Mouse (Mus musculus) intestine, embryonic 16.5 days (tissue): ENCODE data around the gene Ppp1r13l. TPM values are rescaled to one million over a fixed set of nuclear protein-coding genes. Genes with fewer than 3 reads are reported as not detected.

Experiments used
- ATAC-seq: fragments of 200-750 bp; cut with Nextera tagmentation; 2 replicates; pipeline ENCODE4 v1.8.0; 2017; ENCODE audit warnings: moderate TSS enrichment, moderate library complexity
- H3K27ac ChIP-seq: fragments of 300-500 bp; sonication (generic); 2 replicates; pipeline ENCODE4 v1.5.1; 2014; ENCODE audit warnings: mild to moderate bottlenecking, low read length
- H3K27me3 ChIP-seq: fragments of 300-500 bp; sonication (generic); replicated peaks from 2 replicates; pipeline ENCODE4 v1.6.1; 2014; ENCODE audit warnings: low read length, control low read depth, mixed read lengths; ENCODE audit not compliant: control insufficient read depth, insufficient read depth
- H3K36me3 ChIP-seq: fragments of 300-500 bp; sonication (generic); 2 replicates; pipeline ENCODE4 v1.6.1; 2014; ENCODE audit warnings: low read length, control low read depth; ENCODE audit not compliant: control insufficient read depth, insufficient read depth
- H3K4me1 ChIP-seq: fragments of 300-500 bp; sonication (generic); 2 replicates; pipeline ENCODE4 v1.6.1; 2014; ENCODE audit warnings: low read length, control low read depth, mixed read lengths; ENCODE audit not compliant: control insufficient read depth, insufficient read depth
- H3K4me2 ChIP-seq: fragments of 300-500 bp; sonication (generic); 2 replicates; pipeline ENCODE4 v1.6.1; 2014; ENCODE audit warnings: low read depth, low read length, control low read depth
- H3K4me3 ChIP-seq: fragments of 300-500 bp; sonication (generic); 2 replicates; pipeline ENCODE4 v1.5.1; 2014; ENCODE audit warnings: mild to moderate bottlenecking, low read length
- H3K9ac ChIP-seq: fragments of 300-500 bp; sonication (generic); 2 replicates; pipeline ENCODE4 v1.6.1; 2014; ENCODE audit warnings: low read depth, low read length
- H3K9me3 ChIP-seq: fragments of 300-500 bp; sonication (generic); 2 replicates; pipeline ENCODE4 v1.6.1; 2016; ENCODE audit warnings: low read length, control low read depth; ENCODE audit not compliant: control insufficient read depth
- WGBS: fragments of 180-500 bp; shearing (Covaris S2); extraction: QIAGEN DNeasy Blood & Tissue Kit; methylation state at CpG from one replicate; pipeline ENCODE4 v1.1.7; 2014; 5-methylcytosine and 5-hydroxymethylcytosine counted together
- polyA plus RNA-seq: library from polyadenylated mRNA; unstranded; fragments of >200 nt; fragmentation: Nextera tagmentation; extraction: Ambion mirVana; gene quantifications from 2 replicates; pipeline ENCODE4 v1.2.1, GENCODE M21; 2015

Ppp1r13l gene
- polyA plus RNA-seq, 1 experiment from 2014 or later, result 3.1 TPM

- H3K27me3 ChIP-seq, result no peaks in the 10 kb centered on the region
- 2% methylated on average over 11 of the region's 11 CpGs for WGBS
- no peaks in the 10 kb centered on the region for H3K9me3 ChIP-seq
- no peak overlapping the region for H3K27ac ChIP-seq
- peak overlapping the region; percentile 34 for H3K4me2 ChIP-seq
- H3K36me3 ChIP-seq, result no peaks in the 10 kb centered on the region
- ATAC-seq, result no peak
- peaks cover 30% of the 10 kb centered on the region for H3K4me1 ChIP-seq
- H3K4me3 ChIP-seq, result no peak overlapping the region
- H3K9ac ChIP-seq, result no peak overlapping the region
These were observed 16.2 kb upstream of the Ppp1r13l start for GRCm38 (mm10) chr7:19343210-19343808.

- WGBS, result 20% methylated on average over 12 of the region's 12 CpGs
- ATAC-seq, result peak; percentile 5; the same call in 1 of the 2 replicates
- peak within 1 kb of the TSS; percentile 89 for H3K27ac ChIP-seq
- H3K4me3 ChIP-seq, result peak within 1 kb of the TSS; percentile 87
- H3K4me1 ChIP-seq, result peaks cover 30% of the 10 kb centered on the region
- peak within 1 kb of the TSS; percentile 81 for H3K9ac ChIP-seq
- no peaks in the 10 kb centered on the region for H3K9me3 ChIP-seq
- H3K36me3 ChIP-seq, result 0 out of 2 replicates have a peak, but pooled peaks cover 5% of the 10 kb centered on the region
- H3K27me3 ChIP-seq, result no peaks in the 10 kb centered on the region
- peak within 1 kb of the TSS; percentile 95 for H3K4me2 ChIP-seq
These were observed 15.2 kb upstream of the Ppp1r13l start, which contains the start of gene Ercc1 for GRCm38 (mm10) chr7:19344237-19344847. Gene Ercc1 (plus strand): TSS chr7:19344778.

- Histone ChIP-seq H3K9ac (peak overlapping the region; percentile 81), H3K27me3 (no peaks in the 10 kb centered on the region), H3K4me3 (peak overlapping the region; percentile 87), H3K4me1 (peaks cover 30% of the 10 kb centered on the region), H3K9me3 (no peaks in the 10 kb centered on the region), H3K36me3 (0 out of 2 replicates have a peak, but pooled peaks cover 7% of the 10 kb centered on the region), H3K27ac (peak overlapping the region; percentile 89), H3K4me2 (peak overlapping the region; percentile 95)
- under 1% methylated on average over 31 of the region's 31 CpGs for WGBS
- peak; percentile 93 for ATAC-seq
These were observed 14.5 kb upstream of the Ppp1r13l start for GRCm38 (mm10) chr7:19344938-19345471.

GRCm38 (mm10) chr7:19349188-19349915, 10.2 kb upstream of the Ppp1r13l start:
- peaks cover 15% of the 10 kb centered on the region for H3K36me3 ChIP-seq
- WGBS, result 80% methylated on average over 13 of the region's 13 CpGs

GRCm38 (mm10) chr7:19350221-19350620, 9.3 kb upstream of the Ppp1r13l start:
- 94% methylated on average over 8 of the region's 8 CpGs for WGBS
- ATAC-seq, result no peak
- Histone ChIP-seq H3K9ac (no peak overlapping the region), H3K4me1 (peaks cover 6% of the 10 kb centered on the region), H3K9me3 (no peaks in the 10 kb centered on the region), H3K36me3 (peaks cover 19% of the 10 kb centered on the region), H3K27me3 (no peaks in the 10 kb centered on the region), H3K27ac (no peak overlapping the region), H3K4me2 (no peak overlapping the region), H3K4me3 (no peak overlapping the region)

More at GRCm38 (mm10) chr7:19349188-19349915, 10.2 kb upstream of the Ppp1r13l start:
- Histone ChIP-seq H3K9ac (no peak overlapping the region), H3K27me3 (no peaks in the 10 kb centered on the region), H3K4me1 (peaks cover 9% of the 10 kb centered on the region), H3K4me2 (no peak overlapping the region), H3K27ac (no peak overlapping the region), H3K9me3 (no peaks in the 10 kb centered on the region), H3K4me3 (no peak overlapping the region)
- ATAC-seq, result no peak

- WGBS, result 89% methylated on average over 5 of the region's 5 CpGs
- Histone ChIP-seq H3K4me1 (peaks cover 12% of the 10 kb centered on the region), H3K4me3 (no peak overlapping the region), H3K9ac (no peak overlapping the region), H3K27ac (no peak overlapping the region), H3K4me2 (no peak overlapping the region), H3K36me3 (peaks cover 18% of the 10 kb centered on the region), H3K9me3 (no peaks in the 10 kb centered on the region), H3K27me3 (no peaks in the 10 kb centered on the region)
- ATAC-seq, result no peak
These were observed 4.6 kb upstream of the Ppp1r13l start for GRCm38 (mm10) chr7:19354991-19355390.

GRCm38 (mm10) chr7:19356311-19356710, 3.2 kb upstream of the Ppp1r13l start:
- Histone ChIP-seq H3K36me3 (peaks cover 9% of the 10 kb centered on the region; the same call in 1 of the 2 replicates), H3K4me1 (peaks cover 19% of the 10 kb centered on the region)
- 70% methylated on average over 10 of the region's 10 CpGs for WGBS

GRCm38 (mm10) chr7:19357381-19358375, 1.9 kb upstream of the Ppp1r13l start:
- Histone ChIP-seq H3K27ac (no peak overlapping the region), H3K27me3 (no peaks in the 10 kb centered on the region), H3K9ac (peak overlapping the region; percentile 73; the same call in 1 of the 2 replicates), H3K4me3 (peak overlapping the region; percentile 68; the same call in 1 of the 2 replicates), H3K4me1 (peaks cover 27% of the 10 kb centered on the region), H3K36me3 (peaks cover 9% of the 10 kb centered on the region; the same call in 1 of the 2 replicates), H3K9me3 (no peaks in the 10 kb centered on the region), H3K4me2 (peak overlapping the region; percentile 98)
- 90% methylated on average over 25 of the region's 25 CpGs for WGBS
- no peak for ATAC-seq

More at GRCm38 (mm10) chr7:19356311-19356710, 3.2 kb upstream of the Ppp1r13l start:
- Histone ChIP-seq H3K4me3 (no peak overlapping the region), H3K4me2 (no peak overlapping the region), H3K27ac (no peak overlapping the region), H3K9me3 (no peaks in the 10 kb centered on the region), H3K27me3 (no peaks in the 10 kb centered on the region), H3K9ac (no peak overlapping the region)
- no peak for ATAC-seq
